15 mouse cellular contexts compared by ENCODE assay signal in genomic region chrX:52557489-52557888, GRCm38 (mm10). TPM values are rescaled to one million over a fixed set of nuclear protein-coding genes. Genes with fewer than 3 reads are reported as not detected.
DNase-seq lines count a peak whose midpoint lies in the region; ATAC-seq and TF ChIP-seq lines count a peak whose summit lies in the region.
"Had no signal": no experiment of that assay in that cellular context is flagged by ENCODE, and none has a peak within 500 bp of the region (broad histone marks: within the 10 kb centered on the region; RNA-seq: fewer than 3 reads in every experiment).

No protein-coding gene starts in this region.

- no peaks in the 10 kb centered on the region for H3K4me1 ChIP-seq in embryonic facial prominence, embryonic 14.5 days (ENCODE audit: control insufficient read depth, insufficient read depth, low read length)
- no peaks in the 10 kb centered on the region for H3K4me1 ChIP-seq in embryonic facial prominence, embryonic 10.5 days
- H3K4me1 ChIP-seq in intestine, embryonic 14.5 days (replicated peaks; ENCODE audit: control insufficient read depth, insufficient read depth, low read length): no peaks in the 10 kb centered on the region
- H3K4me1 ChIP-seq in intestine, postnatal 0 days (replicated peaks; ENCODE audit: control insufficient read depth, insufficient read depth, low read length): no peaks in the 10 kb centered on the region
- H3K4me1 ChIP-seq in lung, embryonic 15.5 days: no peaks in the 10 kb centered on the region
- H3K4me1 ChIP-seq in forebrain, embryonic 14.5 days (ENCODE audit: control insufficient read depth, insufficient read depth, low read length): no peaks in the 10 kb centered on the region
- H3K4me1 ChIP-seq: forebrain, embryonic 13.5 days; hindbrain, embryonic 10.5 days; midbrain, embryonic 10.5 days had no signal

- H3K27ac ChIP-seq in embryonic facial prominence, embryonic 14.5 days (replicated peaks; ENCODE audit: low read depth, low read length): no peak overlapping the region
- H3K27ac ChIP-seq in embryonic facial prominence, embryonic 10.5 days (replicated peaks): no peak overlapping the region
- H3K27ac ChIP-seq in intestine, embryonic 14.5 days (ENCODE audit: low read depth): peak overlapping the region; percentile 38; the same call in 1 of the 2 replicates
- H3K27ac ChIP-seq in intestine, postnatal 0 days (ENCODE audit: low read depth, low read length): no peak overlapping the region
- H3K27ac ChIP-seq in lung, embryonic 15.5 days: peak overlapping the region; percentile 29; the same call in 1 of the 2 replicates
- no peak overlapping the region for H3K27ac ChIP-seq in forebrain, embryonic 14.5 days (ENCODE audit: low read depth, low read length)
- H3K27ac ChIP-seq: forebrain, embryonic 13.5 days; hindbrain, embryonic 10.5 days; midbrain, embryonic 10.5 days had no signal

- no peaks in the 10 kb centered on the region for H3K9me3 ChIP-seq in embryonic facial prominence, embryonic 14.5 days (ENCODE audit: control insufficient read depth, low read length)
- H3K9me3 ChIP-seq in embryonic facial prominence, embryonic 10.5 days: no peaks in the 10 kb centered on the region
- no peaks in the 10 kb centered on the region for H3K9me3 ChIP-seq in intestine, embryonic 14.5 days (ENCODE audit: control insufficient read depth, low read length)
- H3K9me3 ChIP-seq in intestine, postnatal 0 days (ENCODE audit: control insufficient read depth): no peaks in the 10 kb centered on the region
- H3K9me3 ChIP-seq in lung, embryonic 15.5 days: no peaks in the 10 kb centered on the region
- no peaks in the 10 kb centered on the region for H3K9me3 ChIP-seq in forebrain, embryonic 14.5 days (replicated peaks; ENCODE audit: control insufficient read depth, low read length)
- H3K9me3 ChIP-seq: forebrain, embryonic 13.5 days; heart, embryonic 12.5 days; hindbrain, embryonic 10.5 days; midbrain, embryonic 10.5 days had no signal

- H3K36me3 ChIP-seq in embryonic facial prominence, embryonic 14.5 days (ENCODE audit: control insufficient read depth, insufficient read depth, low read length): no peaks in the 10 kb centered on the region
- peaks cover 16% of the 10 kb centered on the region for H3K36me3 ChIP-seq in embryonic facial prominence, embryonic 10.5 days (replicated peaks)
- H3K36me3 ChIP-seq in intestine, embryonic 14.5 days (ENCODE audit: control insufficient read depth, insufficient read depth, low read length): no peaks in the 10 kb centered on the region
- no peaks in the 10 kb centered on the region for H3K36me3 ChIP-seq in intestine, postnatal 0 days (ENCODE audit: control insufficient read depth, insufficient read depth)
- no peaks in the 10 kb centered on the region for H3K36me3 ChIP-seq in lung, embryonic 15.5 days
- H3K36me3 ChIP-seq in forebrain, embryonic 14.5 days (ENCODE audit: control insufficient read depth, insufficient read depth, low read length): no peaks in the 10 kb centered on the region
- H3K36me3 ChIP-seq: heart, embryonic 12.5 days; hindbrain, embryonic 10.5 days; midbrain, embryonic 10.5 days had no signal

- H3K4me2 ChIP-seq in embryonic facial prominence, embryonic 14.5 days (ENCODE audit: low read depth, low read length): no peak overlapping the region
- no peak overlapping the region for H3K4me2 ChIP-seq in intestine, embryonic 14.5 days (ENCODE audit: low read length)
- no peak overlapping the region for H3K4me2 ChIP-seq in intestine, postnatal 0 days (replicated peaks; ENCODE audit: low read depth)
- no peak overlapping the region for H3K4me2 ChIP-seq in lung, embryonic 15.5 days
- no peak overlapping the region for H3K4me2 ChIP-seq in forebrain, embryonic 14.5 days (ENCODE audit: low read length)
- H3K4me2 ChIP-seq: forebrain, embryonic 13.5 days; heart, embryonic 12.5 days had no signal

- 66% methylated on average over 6 of the region's 6 CpGs for WGBS in embryonic facial prominence, embryonic 14.5 days
- 80% methylated on average over 6 of the region's 6 CpGs for WGBS in embryonic facial prominence, embryonic 10.5 days
- WGBS in intestine, embryonic 14.5 days: 50% methylated on average over 6 of the region's 6 CpGs
- 78% methylated on average over 6 of the region's 6 CpGs for WGBS in intestine, postnatal 0 days
- 59% methylated on average over 6 of the region's 6 CpGs for WGBS in lung, embryonic 15.5 days
- WGBS in forebrain, embryonic 14.5 days: 86% methylated on average over 6 of the region's 6 CpGs

- 0 out of 2 replicates have a peak, but pooled peaks cover 3% of the 10 kb centered on the region for H3K27me3 ChIP-seq in embryonic facial prominence, embryonic 14.5 days (replicated peaks; ENCODE audit: control insufficient read depth, insufficient read depth, low read length)
- H3K27me3 ChIP-seq in embryonic facial prominence, embryonic 10.5 days (replicated peaks; ENCODE audit: low read depth, poor library complexity, severe bottlenecking): peaks cover 18% of the 10 kb centered on the region
- H3K27me3 ChIP-seq in intestine, embryonic 14.5 days (replicated peaks; ENCODE audit: control insufficient read depth, insufficient read depth, low read length): no peaks in the 10 kb centered on the region
- no peaks in the 10 kb centered on the region for H3K27me3 ChIP-seq in intestine, postnatal 0 days (replicated peaks; ENCODE audit: control insufficient read depth, insufficient read depth, low read length)
- H3K27me3 ChIP-seq in lung, embryonic 15.5 days: no peaks in the 10 kb centered on the region
- no peaks in the 10 kb centered on the region for H3K27me3 ChIP-seq in forebrain, embryonic 14.5 days (replicated peaks; ENCODE audit: control insufficient read depth, insufficient read depth, low read length)
- H3K27me3 ChIP-seq: heart, embryonic 12.5 days had no signal

- peak; percentile 64 for DNase-seq in embryonic facial prominence, embryonic 14.5 days (ENCODE audit: low spot score)
- DNase-seq in embryonic facial prominence, embryonic 10.5 days (ENCODE audit: low spot score): no peak
- no peak for DNase-seq in intestine, embryonic 14.5 days (ENCODE audit: low spot score)
- no peak for DNase-seq in lung, postnatal 25 days (ENCODE audit: low spot score)
- peak; percentile 38 for DNase-seq in lung, postnatal 14 days
- no peak for DNase-seq in forebrain, embryonic 14.5 days (ENCODE audit: low spot score)
- DNase-seq: cerebellum, postnatal 10 days; layer of hippocampus, postnatal 36 days; right cerebral cortex, postnatal 25 days had no signal

- no peak for TF ChIP-seq CTCF in intestine, postnatal 0 days (IDR thresholded peaks at IDR 0.05; ENCODE audit: low read depth)

- no peak overlapping the region for H3K4me3 ChIP-seq in embryonic facial prominence, embryonic 14.5 days (ENCODE audit: low read depth, low read length)
- H3K4me3 ChIP-seq in embryonic facial prominence, embryonic 10.5 days: no peak overlapping the region
- no peak overlapping the region for H3K4me3 ChIP-seq in intestine, embryonic 14.5 days (ENCODE audit: low read depth, low read length)
- H3K4me3 ChIP-seq in intestine, postnatal 0 days (ENCODE audit: low read depth, low read length): no peak overlapping the region
- H3K4me3 ChIP-seq in lung, embryonic 15.5 days: no peak overlapping the region
- H3K4me3 ChIP-seq in forebrain, embryonic 14.5 days (ENCODE audit: low read depth, low read length): no peak overlapping the region
- H3K4me3 ChIP-seq: forebrain, embryonic 13.5 days; heart, embryonic 12.5 days; hindbrain, embryonic 10.5 days; midbrain, embryonic 10.5 days had no signal

- no peak for ATAC-seq in embryonic facial prominence, embryonic 14.5 days (ENCODE audit: low read depth)
- no peak for ATAC-seq in intestine, embryonic 14.5 days (replicated peaks; ENCODE audit: low FRiP score, low TSS enrichment, low read depth)
- ATAC-seq in intestine, postnatal 0 days: no peak
- ATAC-seq in lung, embryonic 15.5 days (ENCODE audit: borderline replicate concordance, extremely low read depth, low FRiP score, low TSS enrichment): peak; percentile 74; the same call in 1 of the 2 replicates
- ATAC-seq in forebrain, embryonic 14.5 days: no peak
- ATAC-seq: forebrain, embryonic 13.5 days had no signal

- no peak overlapping the region for H3K9ac ChIP-seq in embryonic facial prominence, embryonic 14.5 days (ENCODE audit: low read depth, low read length)
- H3K9ac ChIP-seq in intestine, embryonic 14.5 days (ENCODE audit: low read length): no peak overlapping the region
- H3K9ac ChIP-seq in intestine, postnatal 0 days (ENCODE audit: low read depth, low read length): no peak overlapping the region
- H3K9ac ChIP-seq in lung, embryonic 15.5 days: no peak overlapping the region
- H3K9ac ChIP-seq in forebrain, embryonic 14.5 days (ENCODE audit: low read length): no peak overlapping the region
- H3K9ac ChIP-seq: forebrain, embryonic 13.5 days; heart, embryonic 12.5 days had no signal

RNA-seq across cellular contexts. Expression of gene Gpc3, which starts 56.3 kb away (rescaled TPM):
- 694 and 855 TPM in 2 replicates for polyA plus RNA-seq in embryonic facial prominence, embryonic 14.5 days (2014; fragmentation: Nextera tagmentation; extraction: Ambion mirVana)
- polyA plus RNA-seq in embryonic facial prominence, embryonic 10.5 days (2016; fragmentation: Nextera tagmentation; extraction: Ambion mirVana): 722 and 727 TPM in 2 replicates
- polyA plus RNA-seq in intestine, embryonic 14.5 days (2014; fragmentation: Nextera tagmentation; extraction: Ambion mirVana): 634 and 708 TPM in 2 replicates
- polyA plus RNA-seq in intestine, postnatal 0 days (2015; fragmentation: Nextera tagmentation; extraction: Ambion mirVana): 240 and 257 TPM in 2 replicates
- polyA plus RNA-seq in lung, embryonic 15.5 days (2015; fragmentation: Nextera tagmentation; extraction: Ambion mirVana): 436 and 445 TPM in 2 replicates
- 51.2 and 64.7 TPM in 2 replicates for polyA plus RNA-seq in forebrain, embryonic 14.5 days (2014; fragmentation: Nextera tagmentation; extraction: Ambion mirVana)

Comparison
In these comparisons a context has a peak if more than half of its experiments do, and no peak if none do; other contexts are left out.
1. DNase-seq: peak in embryonic facial prominence, embryonic 14.5 days (single experiment) and lung, postnatal 14 days (single experiment); none in embryonic facial prominence, embryonic 10.5 days (single experiment), intestine, embryonic 14.5 days (single experiment), lung, postnatal 25 days (single experiment) and forebrain, embryonic 14.5 days (single experiment).
2. H3K27ac ChIP-seq: peak in intestine, embryonic 14.5 days (single experiment) and lung, embryonic 15.5 days (single experiment); none in embryonic facial prominence, embryonic 14.5 days (single experiment), embryonic facial prominence, embryonic 10.5 days (single experiment), intestine, postnatal 0 days (single experiment) and forebrain, embryonic 14.5 days (single experiment).